Mouse (Mus musculus) heart, postnatal 36 days (tissue): ENCODE measurements around the gene Olfr1219. TPM values are rescaled to one million over a fixed set of nuclear protein-coding genes. Genes with fewer than 3 reads are reported as not detected.

Experiments
- DNase-seq, 2 experiments: peaks; one replicate each; pipeline ENCODE4 v3.0.0; 2021 to 2022
- intact Hi-C: fragments of 180-260 bp; cut with DNase I; formaldehyde crosslinking; loops from one replicate; pipeline ENCODE4 v1.15.1; 2025
- total RNA-seq, 2 experiments: library from RNA; stranded (reverse); gene quantifications; 2 replicates each; pipeline ENCODE4 v1.2.3; 2021

Gene Olfr1219
- total RNA-seq: not detected

DNA sequence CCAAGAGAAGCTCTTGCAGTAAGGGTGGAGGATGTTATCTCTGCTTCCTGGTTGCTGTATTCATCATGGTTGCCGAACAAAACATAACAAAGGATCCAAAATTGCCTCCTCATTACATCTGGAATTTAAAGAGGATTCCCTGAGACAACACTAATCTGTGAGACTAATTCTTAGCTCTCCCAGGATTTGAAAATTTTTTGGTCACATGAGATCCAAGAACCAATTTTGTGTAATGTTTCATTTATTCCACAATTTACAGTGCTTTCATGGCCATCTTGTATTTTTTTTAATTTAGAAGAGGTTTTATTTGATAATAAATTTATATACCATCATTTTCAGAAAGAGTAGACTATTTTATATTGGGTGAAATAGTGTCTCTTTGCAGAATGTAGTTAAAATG, at the start of gene Olfr1219:
Gene Olfr1219, minus strand, starts transcription at position 101 of the 400 bp plus-strand sequence.
- intact Hi-C loops: no loop called here
- DNase-seq: no peak

DNA sequence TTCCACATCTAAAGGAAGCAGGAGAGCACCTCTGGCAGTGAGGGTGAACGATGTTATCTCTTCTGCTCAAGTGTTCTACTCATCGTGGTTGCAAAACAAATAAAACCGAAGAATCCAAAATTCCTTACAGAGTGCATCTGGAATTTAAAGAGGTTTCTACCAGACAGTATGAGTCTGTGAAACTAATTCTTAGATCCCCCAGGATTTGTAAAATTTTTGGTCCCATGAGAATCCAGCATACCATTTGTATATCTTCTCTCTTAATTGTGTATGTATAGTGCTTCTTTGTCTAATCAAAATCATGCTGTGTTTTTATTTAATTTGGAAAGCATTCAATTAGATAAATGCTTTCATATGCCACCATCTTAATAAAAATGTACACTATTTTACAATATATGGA, 49.6 kb upstream of the Olfr1219 start, which contains the start of gene Olfr1222:
Gene Olfr1222, minus strand, starts transcription at position 101 of the 400 bp plus-strand sequence.
- intact Hi-C loops: no loop called here
- no peak for DNase-seq

DNA sequence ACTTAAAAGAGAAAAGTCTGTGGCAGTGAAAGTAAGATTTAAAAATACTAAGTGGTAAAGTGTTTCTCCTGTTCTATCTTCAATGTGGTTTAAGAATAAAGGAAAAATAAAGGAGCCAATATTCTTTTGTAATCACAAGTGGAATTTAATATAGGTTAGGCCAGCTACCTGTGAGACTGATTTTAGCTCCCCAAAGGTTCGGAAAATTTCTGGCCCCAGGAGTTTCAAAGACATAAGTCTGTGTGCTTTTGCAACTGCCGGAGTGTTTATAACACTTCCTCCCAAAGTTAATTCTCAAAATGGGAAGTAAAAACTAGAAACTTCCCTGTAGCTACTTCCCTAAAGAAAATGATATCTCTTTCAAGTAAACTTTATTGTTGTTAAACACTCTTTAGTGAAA, 33.9 kb upstream of the Olfr1219 start, which contains the start of gene Olfr1221:
Gene Olfr1221, minus strand, starts transcription at position 101 of the 400 bp plus-strand sequence.
- DNase-seq: no peak

DNA sequence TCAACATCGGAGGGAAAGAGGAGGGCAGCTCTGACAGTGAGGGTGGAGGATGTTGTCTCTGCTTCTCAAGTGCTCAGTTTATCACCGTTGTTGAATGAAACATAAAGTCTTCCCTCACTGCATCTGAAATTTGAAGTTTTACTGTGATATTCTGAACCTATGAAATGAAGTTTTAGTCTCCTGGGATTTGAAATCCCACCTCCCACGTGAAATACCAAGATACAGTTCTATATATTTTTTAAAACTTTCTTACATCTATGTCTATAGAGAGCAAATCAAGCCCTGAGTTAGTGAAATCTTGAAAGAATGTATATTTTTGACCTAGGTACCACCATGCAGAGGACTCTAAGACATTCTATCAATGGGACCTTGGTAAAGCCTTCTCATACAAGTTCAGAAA, 23.4 kb upstream of the Olfr1219 start, which contains the start of gene Olfr1220:
Gene Olfr1220, minus strand, starts transcription at position 101 of the 400 bp plus-strand sequence.
- DNase-seq: no peak
- intact Hi-C loops: no loop called here

More for the DNA sequence above, 33.9 kb upstream of the Olfr1219 start, which contains the start of gene Olfr1221:
- intact Hi-C loops: no loop called here

DNA sequence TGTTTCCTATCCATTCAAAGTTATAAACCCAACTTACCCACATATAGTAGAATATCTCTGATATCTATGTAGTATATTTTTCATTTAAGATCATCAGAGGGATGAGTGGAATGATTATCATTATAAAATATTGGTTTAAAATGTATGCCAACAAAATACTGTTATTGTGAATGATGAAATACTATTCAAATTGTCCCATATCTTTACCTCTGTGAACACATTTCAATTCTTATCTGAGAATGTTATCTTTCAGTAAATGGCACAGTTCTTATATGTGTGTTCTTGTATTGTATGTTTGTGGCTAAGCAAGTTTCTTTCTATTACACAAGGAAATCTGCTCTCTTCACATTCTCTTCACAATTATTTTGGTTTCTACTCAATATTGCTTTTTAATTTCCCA, 22.3 kb upstream of the Olfr1219 start:
- DNase-seq: no peak
- intact Hi-C loops: no loop called here

DNA sequence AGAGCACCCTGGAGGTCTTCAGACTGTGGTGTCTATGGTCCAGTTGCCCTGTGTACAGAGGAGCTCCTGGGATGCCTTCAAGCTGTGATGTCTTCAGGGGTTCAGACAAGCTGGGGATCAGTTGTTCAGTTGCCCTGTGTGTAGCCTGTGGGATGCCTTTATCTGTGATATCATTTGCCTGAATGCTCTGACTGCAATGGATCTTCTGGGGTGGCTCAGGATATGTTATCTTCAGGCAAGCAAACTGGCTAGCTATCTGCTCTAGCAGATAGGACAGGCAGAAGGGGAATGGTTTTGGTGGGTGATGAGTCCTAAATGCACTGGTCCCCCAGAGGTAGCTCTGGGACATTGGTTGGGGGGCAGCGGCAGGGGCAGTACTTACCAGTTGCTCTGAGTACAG, 10.5 kb upstream of the Olfr1219 start:
- DNase-seq: no peak
- intact Hi-C loops: loop anchor here (10.0 kb wide), 1 partner anchor 1609 kb away; no protein-coding TSS in a partner anchor

DNA sequence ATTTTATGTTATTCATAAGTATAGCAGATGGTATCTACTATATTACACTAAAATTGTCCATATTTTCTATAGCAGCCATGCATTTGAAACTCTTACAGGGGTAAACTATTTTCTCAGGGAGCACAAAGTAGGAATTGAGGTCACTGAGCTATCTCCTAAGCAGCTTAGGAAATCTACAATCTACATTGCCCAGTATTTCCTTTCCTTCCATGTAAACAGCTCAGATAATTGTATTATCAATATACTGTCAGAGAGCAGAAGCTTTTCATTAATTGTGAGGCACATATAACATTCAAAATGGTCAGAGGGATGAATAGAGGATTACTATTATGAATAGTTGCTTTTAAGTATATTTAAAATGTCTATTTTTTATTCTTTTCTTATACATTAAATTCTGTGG, 1.8 kb downstream of the Olfr1219 start:
- intact Hi-C loops: no loop called here
- DNase-seq: no peak

DNA sequence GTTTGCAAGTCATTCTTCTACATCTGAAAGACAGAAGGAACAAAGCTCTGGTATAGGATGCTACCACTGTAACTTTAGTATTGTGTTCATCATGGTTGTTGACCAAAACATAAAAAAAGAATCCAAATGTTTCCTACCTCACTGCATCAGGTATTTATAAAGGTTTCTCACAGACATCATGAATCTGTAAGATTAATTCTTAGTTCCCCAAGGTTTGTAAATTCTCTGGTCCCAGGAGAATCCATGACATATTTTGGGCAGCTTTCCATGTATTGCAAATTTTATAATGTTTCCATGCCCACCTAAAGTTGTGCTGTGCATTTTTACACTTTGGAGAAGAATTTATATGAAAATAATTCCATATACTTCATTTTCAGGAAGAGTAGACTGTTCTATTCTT, 22.2 kb downstream of the Olfr1219 start, which contains the start of gene Olfr1218:
Gene Olfr1218, minus strand, starts transcription at position 101 of the 400 bp plus-strand sequence.
- intact Hi-C loops: no loop called here
- DNase-seq: no peak

DNA sequence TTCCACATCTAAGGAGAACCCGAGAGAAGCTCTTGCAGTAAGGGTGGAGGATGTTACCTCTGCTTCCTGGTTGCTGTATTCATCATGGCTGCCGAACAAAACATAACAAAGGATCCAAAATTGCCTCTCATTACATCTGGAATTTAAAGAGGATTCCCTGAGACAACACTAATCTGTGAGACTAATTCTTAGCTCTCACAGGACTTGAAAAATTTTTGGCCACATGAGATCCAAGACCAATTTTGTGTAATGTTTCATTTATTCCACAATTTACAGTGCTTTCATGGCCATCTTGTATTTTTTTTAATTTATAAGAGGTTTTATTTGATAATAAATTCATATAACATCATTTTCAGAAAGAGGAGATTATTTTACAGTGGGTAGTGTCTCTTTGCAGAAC, 51.3 kb downstream of the Olfr1219 start, which contains the start of gene Olfr1217:
Gene Olfr1217, minus strand, starts transcription at position 101 of the 400 bp plus-strand sequence.
- no peak for DNase-seq
- intact Hi-C loops: no loop called here

Other genes starting within 250 kb of the Olfr1219 start
- gene Olfr1204, start 234.2 kb downstream of the Olfr1219 start, total RNA-seq: not detected
- gene Olfr1206, start 220.3 kb downstream of the Olfr1219 start, total RNA-seq: not detected
- not detected for gene Olfr1208, start 181.2 kb downstream of the Olfr1219 start, total RNA-seq
- gene Olfr1209, start 168.4 kb downstream of the Olfr1219 start, total RNA-seq: not detected
- gene Olfr1211, start 145.4 kb downstream of the Olfr1219 start, total RNA-seq: not detected
- not detected for gene Olfr1212, start 129.5 kb downstream of the Olfr1219 start, total RNA-seq
- gene Gm13762, start 103.2 kb downstream of the Olfr1219 start, total RNA-seq: not detected
- not detected for gene Olfr1214, start 90.9 kb downstream of the Olfr1219 start, total RNA-seq
- gene Olfr1215, start 76.5 kb downstream of the Olfr1219 start, total RNA-seq: not detected
- gene Olfr1216, start 65.2 kb downstream of the Olfr1219 start, total RNA-seq: not detected
- not detected for gene Olfr1217, start 51.4 kb downstream of the Olfr1219 start, total RNA-seq
- gene Olfr1218, start 22.3 kb downstream of the Olfr1219 start, total RNA-seq: not detected
- gene Olfr1220, start 23.3 kb upstream of the Olfr1219 start, total RNA-seq: not detected
- not detected for gene Olfr1221, start 33.8 kb upstream of the Olfr1219 start, total RNA-seq
- not detected for gene Olfr1222, start 49.5 kb upstream of the Olfr1219 start, total RNA-seq
- not detected for gene Olfr1223, start 68.0 kb upstream of the Olfr1219 start, total RNA-seq
- gene Olfr1224-ps1, start 80.6 kb upstream of the Olfr1219 start, total RNA-seq: not detected
- not detected for gene Olfr1225, start 91.2 kb upstream of the Olfr1219 start, total RNA-seq
- not detected for gene Olfr1226, start 116.5 kb upstream of the Olfr1219 start, total RNA-seq
- gene Olfr1228, start 170.5 kb upstream of the Olfr1219 start, total RNA-seq: not detected
- gene Olfr1229, start 204.5 kb upstream of the Olfr1219 start, total RNA-seq: not detected
- gene Olfr1230, start 213.8 kb upstream of the Olfr1219 start, total RNA-seq: not detected
- gene Olfr1231, start 223.6 kb upstream of the Olfr1219 start, total RNA-seq: not detected
- gene Olfr1232, start 246.2 kb upstream of the Olfr1219 start, total RNA-seq: not detected